Mouse (Mus musculus) C2C12 (cell line): Measurements from ENCODE around the gene Ociad1.

Experiments used
- CEBPB ChIP-seq: IDR thresholded peaks from one replicate; pipeline ENCODE4 v1.6.1; 2011; ENCODE audit warnings: low read depth, mild to moderate bottlenecking, control low read depth, moderate library complexity
- CTCF ChIP-seq: IDR thresholded peaks from one replicate; pipeline ENCODE4 v1.5.1; 2011; ENCODE audit not compliant: control insufficient read depth, insufficient read depth, insufficient read length
- FOSL1 ChIP-seq: IDR thresholded peaks from one replicate; pipeline ENCODE4 v1.8.0; 2011; ENCODE audit warnings: mild to moderate bottlenecking, low read length; ENCODE audit not compliant: poor library complexity, insufficient read depth, severe bottlenecking
- MAX ChIP-seq: IDR thresholded peaks from one replicate; pipeline ENCODE4 v1.6.1; 2011; ENCODE audit warnings: mild to moderate bottlenecking, control low read depth

DNA sequence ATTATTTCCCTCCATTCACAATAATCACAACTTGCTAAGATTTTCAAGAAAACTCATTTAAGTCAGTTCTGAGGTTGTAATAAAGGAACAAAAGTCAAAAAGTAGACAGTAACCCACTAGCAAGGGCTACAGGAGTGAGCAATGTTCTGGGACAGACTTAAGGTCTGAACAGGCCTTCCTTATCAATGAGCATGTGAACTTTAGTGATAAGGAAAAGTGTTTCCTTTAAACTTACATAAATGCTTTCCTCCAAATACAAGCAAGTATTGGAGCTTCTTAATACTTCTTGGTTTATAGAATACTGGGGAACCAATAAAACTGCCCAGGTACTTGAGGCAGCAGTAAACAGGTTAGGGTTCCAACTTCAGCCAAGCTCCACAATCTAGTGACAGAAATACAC lies 39.8 kb upstream of the Ociad1 start:
- TF ChIP-seq CTCF, result no peak
- no peak for TF ChIP-seq FOSL1
- no peak for TF ChIP-seq MAX
- TF ChIP-seq CEBPB, result no peak
